Mouse (Mus musculus) ES-E14 (cell line): ENCODE results near the gene Gsg1l. TPM values are rescaled to one million over a fixed set of nuclear protein-coding genes. Genes with fewer than 3 reads are reported as not detected.

Experiments used
- DNase-seq: peaks from one replicate; pipeline ENCODE4 v3.0.0-alpha.2; 2013; ENCODE audit warnings: low read depth, low spot score
- H3K27ac ChIP-seq: 2 replicates; pipeline ENCODE4 v1.5.1; 2012; ENCODE audit warnings: low read depth, mild to moderate bottlenecking, low read length, moderate library complexity, mixed read lengths; ENCODE audit not compliant: poor library complexity, insufficient read depth, severe bottlenecking
- H3K36me3 ChIP-seq: 2 replicates; pipeline ENCODE4 v1.6.1; 2012; ENCODE audit warnings: mild to moderate bottlenecking, low read length, moderate library complexity, mixed read lengths; ENCODE audit not compliant: control insufficient read depth, poor library complexity, insufficient read depth, severe bottlenecking
- H3K4me1 ChIP-seq, 2 experiments: fragments of 150-350 bp in 1 of 2; sonication (generic) in 1 of 2; 2 replicates each; pipeline ENCODE4 v1.6.1; 2012; ENCODE audit warnings: low read length in 2 of 2, mild to moderate bottlenecking in 1 of 2, mixed read lengths in 1 of 2; ENCODE audit not compliant: control insufficient read depth in 2 of 2, insufficient read depth in 2 of 2, poor library complexity in 1 of 2
- H3K4me3 ChIP-seq, 2 experiments: fragments of 150-350 bp in 1 of 2; sonication (generic) in 1 of 2; 2 replicates each; pipeline ENCODE4 v1.5.1; 2012; ENCODE audit warnings: low read length in 2 of 2, low read depth in 1 of 2, mild to moderate bottlenecking in 1 of 2, mixed read lengths in 1 of 2; ENCODE audit not compliant: insufficient read depth in 1 of 2, poor library complexity in 1 of 2, severe bottlenecking in 1 of 2
- H3K9ac ChIP-seq: 2 replicates; pipeline ENCODE4 v1.6.1; 2012; ENCODE audit warnings: low read depth, mild to moderate bottlenecking, low read length, mixed read lengths; ENCODE audit not compliant: poor library complexity, insufficient read depth, severe bottlenecking
- H3K9me3 ChIP-seq: fragments of 150-350 bp; sonication (generic); 2 replicates; pipeline ENCODE4 v1.6.1; 2012; ENCODE audit warnings: low read depth, mild to moderate bottlenecking, low read length; ENCODE audit not compliant: control insufficient read depth, insufficient read depth
- CHD2 ChIP-seq: IDR thresholded peaks from 2 replicates; pipeline ENCODE4 v1.6.1; 2014; ENCODE audit warnings: mild to moderate bottlenecking, low read depth, low read length, inconsistent platforms
- HCFC1 ChIP-seq: IDR thresholded peaks from 2 replicates; pipeline ENCODE4 v1.6.1; 2012; ENCODE audit warnings: low read length, inconsistent platforms, borderline replicate concordance; ENCODE audit not compliant: insufficient read depth
- MAFK ChIP-seq: IDR thresholded peaks from 2 replicates; pipeline ENCODE4 v1.6.1; 2014; ENCODE audit warnings: mild to moderate bottlenecking, low read depth, low read length, inconsistent platforms; ENCODE audit not compliant: insufficient read depth
- ZC3H11A ChIP-seq: IDR thresholded peaks from 2 replicates; pipeline ENCODE4 v1.6.1; 2012; ENCODE audit warnings: low read depth, mild to moderate bottlenecking, inconsistent platforms, low read length, borderline replicate concordance
- ZNF384 ChIP-seq: IDR thresholded peaks from 2 replicates; pipeline ENCODE4 v1.6.1; 2012; ENCODE audit warnings: low read depth, low read length, inconsistent platforms
- in situ Hi-C, 2 experiments: fragments of 600-800 bp; cut with MboI; formaldehyde crosslinking; loops; one replicate each; pipeline ENCODE4 v1.15.1; 2025; ENCODE audit warnings: low sequenced_read_pairs in 2 of 2, inconsistent platforms in 1 of 2; ENCODE audit not compliant: unreplicated experiment in 2 of 2
- total RNA-seq: library from RNA; depleted of rRNA; stranded (reverse); fragments of 300-350 nt; gene quantifications from 2 replicates; pipeline ENCODE4 v1.2.3, GENCODE M21; 2012

The Gsg1l gene
- total RNA-seq, 1 experiment = not detected

DNA sequence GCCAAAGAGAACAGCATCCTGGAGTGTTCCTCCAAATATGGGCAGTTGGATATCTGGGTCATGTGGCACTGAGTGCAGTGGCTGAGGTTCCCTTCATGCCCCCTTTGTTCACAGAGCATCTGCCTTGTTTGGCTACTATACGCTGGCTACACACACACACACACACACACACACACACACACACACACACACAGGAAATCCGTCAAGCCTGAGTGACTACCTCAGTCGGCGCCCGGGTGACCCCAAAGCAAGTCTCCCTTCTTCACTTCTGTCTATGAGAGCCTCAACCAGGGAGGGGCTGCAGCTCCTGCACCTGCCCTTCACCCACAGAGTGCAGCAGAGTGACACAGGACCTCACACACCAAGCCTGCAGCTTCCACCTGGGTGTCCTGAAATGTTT, 161.4 kb downstream of the Gsg1l start:
- no peak overlapping the region for H3K4me3 ChIP-seq
- H3K9ac ChIP-seq = no peak overlapping the region
- H3K36me3 ChIP-seq = no peaks in the 10 kb centered on the region
- H3K9me3 ChIP-seq = no peaks in the 10 kb centered on the region
- no peak overlapping the region for H3K27ac ChIP-seq
- no peak for DNase-seq
- no peaks in the 10 kb centered on the region for H3K4me1 ChIP-seq
- TF ChIP-seq MAFK (no peak), CHD2 (no peak), HCFC1 (no peak), ZC3H11A (no peak), ZNF384 (no peak)
- in situ Hi-C loops = no loop called here

DNA sequence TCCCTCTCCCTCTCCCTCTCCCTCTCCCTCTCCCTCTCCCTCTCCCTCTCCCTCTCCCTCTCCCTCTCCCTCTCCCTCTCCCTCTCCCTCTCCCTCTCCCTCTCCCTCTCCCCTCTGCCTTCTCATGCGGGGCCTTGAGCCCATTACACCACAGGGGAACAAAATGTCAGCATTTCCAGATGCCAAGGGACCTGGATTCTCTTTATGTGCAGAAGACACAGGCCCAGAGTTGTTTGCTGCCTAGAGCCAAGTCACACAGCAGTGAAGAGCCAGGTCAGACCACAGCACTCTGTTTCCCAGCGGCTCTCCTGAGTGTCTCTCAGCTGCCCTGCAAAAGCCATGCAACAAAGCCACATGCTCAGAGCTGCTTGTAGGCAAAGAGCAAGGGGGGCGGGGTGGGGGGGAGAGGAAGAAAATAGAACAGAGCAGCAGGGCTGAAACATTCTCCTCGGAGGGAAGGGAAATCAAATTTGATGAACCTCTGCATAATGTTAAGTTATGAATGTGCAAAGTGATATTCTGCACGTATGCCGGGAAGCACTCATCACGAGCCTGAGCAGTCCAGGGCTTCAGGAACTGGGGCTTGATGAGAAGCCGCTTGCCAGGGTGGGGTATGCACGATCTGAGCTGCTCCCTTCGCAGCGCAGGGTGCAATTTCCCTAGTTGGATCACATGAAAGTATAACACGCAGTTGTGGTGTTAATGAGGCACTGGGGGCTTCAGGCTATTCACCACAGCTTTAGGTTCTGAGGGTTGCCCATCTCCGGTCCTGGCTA, 181.6 kb downstream of the Gsg1l start:
- no peak for DNase-seq
- Histone ChIP-seq H3K36me3 (no peaks in the 10 kb centered on the region), H3K4me3 (no peak overlapping the region), H3K9ac (no peak overlapping the region), H3K4me1 (no peaks in the 10 kb centered on the region), H3K9me3 (no peaks in the 10 kb centered on the region), H3K27ac (no peak overlapping the region)
- in situ Hi-C loops = no loop called here
- TF ChIP-seq HCFC1 (no peak), ZNF384 (no peak), ZC3H11A (no peak), CHD2 (no peak), MAFK (no peak)

GRCm38 (mm10) chr7:125899916-125900315, 182.3 kb downstream of the Gsg1l start:
- no peak overlapping the region for H3K9ac ChIP-seq
- no peaks in the 10 kb centered on the region for H3K9me3 ChIP-seq
- no peak for TF ChIP-seq MAFK
- no peak for TF ChIP-seq ZC3H11A
- TF ChIP-seq ZNF384 = no peak
- in situ Hi-C loops = no loop called here
- H3K36me3 ChIP-seq = no peaks in the 10 kb centered on the region
- no peak overlapping the region for H3K4me3 ChIP-seq
- H3K27ac ChIP-seq = no peak overlapping the region
- no peaks in the 10 kb centered on the region for H3K4me1 ChIP-seq
- no peak for DNase-seq

DNA sequence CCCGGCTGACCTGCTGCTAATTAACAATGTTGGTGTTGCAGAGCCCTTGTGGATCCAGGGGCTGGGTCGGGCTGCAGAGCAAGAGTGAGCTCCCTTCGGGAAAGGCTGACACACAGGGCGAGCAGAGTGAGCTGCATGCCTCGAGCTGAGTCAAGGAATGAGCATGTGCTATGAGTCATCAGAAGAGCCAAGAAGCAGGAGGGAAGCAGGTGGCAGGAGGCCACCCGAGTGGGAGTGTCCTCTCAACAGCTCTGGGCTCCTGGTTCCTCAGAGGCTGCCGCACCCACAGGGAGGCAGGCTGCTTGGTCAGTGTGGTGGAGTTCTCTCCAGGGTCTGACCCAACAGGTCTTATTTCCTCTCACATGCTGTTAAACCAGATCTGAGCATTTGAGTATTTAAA, 183.2 kb downstream of the Gsg1l start:
- no peak for DNase-seq
- Histone ChIP-seq H3K9me3 (no peaks in the 10 kb centered on the region), H3K27ac (no peak overlapping the region), H3K4me1 (no peaks in the 10 kb centered on the region), H3K4me3 (no peak overlapping the region), H3K9ac (no peak overlapping the region), H3K36me3 (no peaks in the 10 kb centered on the region)
- in situ Hi-C loops = no loop called here
- no peak for TF ChIP-seq HCFC1
- TF ChIP-seq ZC3H11A = no peak
- 0 out of 2 replicates have a peak, but pooled peaks have one; percentile 13 for TF ChIP-seq MAFK

- Histone ChIP-seq H3K9me3 (no peaks in the 10 kb centered on the region), H3K36me3 (no peaks in the 10 kb centered on the region), H3K4me3 (no peak overlapping the region), H3K27ac (no peak overlapping the region), H3K4me1 (no peaks in the 10 kb centered on the region), H3K9ac (no peak overlapping the region)
- TF ChIP-seq ZC3H11A = no peak
- no peak for TF ChIP-seq HCFC1
- TF ChIP-seq ZNF384 = no peak
- TF ChIP-seq CHD2 = no peak
- TF ChIP-seq MAFK = no peak
- in situ Hi-C loops = no loop called here
- no peak for DNase-seq
Observed at GRCm38 (mm10) chr7:125897059-125897458, 185.2 kb downstream of the Gsg1l start.
